Mouse (Mus musculus): ENCODE results near the gene Dmpk. TPM values are rescaled to one million over a fixed set of nuclear protein-coding genes. Genes with fewer than 3 reads are reported as not detected.
A peak's percentile ranks its signal among the peaks of the same experiment; 100 is the strongest.

Dmpk gene
- polyA plus RNA-seq, 1 experiment, result 120 TPM

GRCm38 (mm10) chr7:19050172-19050571 lies 33.5 kb upstream of the Dmpk start:
- TF ChIP-seq CTCF (IDR thresholded peaks at IDR 0.05; ENCODE audit: control insufficient read depth, insufficient read depth, insufficient read length) (no peak), FOSL1 (IDR thresholded peaks at IDR 0.05; ENCODE audit: insufficient read depth, low read length, poor library complexity, severe bottlenecking) (no peak), CEBPB (IDR thresholded peaks at IDR 0.05; ENCODE audit: low read depth) (no peak), MAX (IDR thresholded peaks at IDR 0.05) (no peak), MYOG (IDR thresholded peaks at IDR 0.05; ENCODE audit: control insufficient read depth, extremely low read depth, insufficient read length) (no peak), MYOD1 (IDR thresholded peaks at IDR 0.05; ENCODE audit: control insufficient read depth, insufficient read length, low read depth) (no peak), USF1 (IDR thresholded peaks at IDR 0.05; ENCODE audit: low read depth) (no peak)
- no peak overlapping the region for H3ac ChIP-seq (ENCODE audit: control insufficient read depth, insufficient read length, low read depth)
- H3K27me3 ChIP-seq (ENCODE audit: control insufficient read depth, insufficient read depth, insufficient read length), result no peaks in the 10 kb centered on the region
- no peak overlapping the region for H3K4me3 ChIP-seq (ENCODE audit: insufficient read depth, poor library complexity, severe bottlenecking)
- peaks cover 22% of the 10 kb centered on the region for H3K36me3 ChIP-seq (ENCODE audit: control insufficient read depth, insufficient read depth)
- no peaks in the 10 kb centered on the region for H3K79me3 ChIP-seq (ENCODE audit: low read depth)
- no peaks in the 10 kb centered on the region for H3K79me2 ChIP-seq (ENCODE audit: control insufficient read depth, insufficient read depth)

- Histone ChIP-seq H3K27me3 (ENCODE audit: control insufficient read depth, insufficient read depth, insufficient read length) (no peaks in the 10 kb centered on the region), H3K36me3 (ENCODE audit: control insufficient read depth, insufficient read depth) (peaks cover 22% of the 10 kb centered on the region), H3K4me3 (ENCODE audit: insufficient read depth, poor library complexity, severe bottlenecking) (no peak overlapping the region), H3K79me2 (ENCODE audit: control insufficient read depth, insufficient read depth) (no peaks in the 10 kb centered on the region), H3K79me3 (ENCODE audit: low read depth) (no peaks in the 10 kb centered on the region), H3ac (ENCODE audit: control insufficient read depth, insufficient read length, low read depth) (no peak overlapping the region)
- no peak for TF ChIP-seq MYOD1 (IDR thresholded peaks at IDR 0.05; ENCODE audit: control insufficient read depth, insufficient read length, low read depth)
- TF ChIP-seq MYOG (IDR thresholded peaks at IDR 0.05; ENCODE audit: control insufficient read depth, extremely low read depth, insufficient read length), result no peak
- TF ChIP-seq FOSL1 (IDR thresholded peaks at IDR 0.05; ENCODE audit: insufficient read depth, low read length, poor library complexity, severe bottlenecking), result no peak
- no peak for TF ChIP-seq CTCF (IDR thresholded peaks at IDR 0.05; ENCODE audit: control insufficient read depth, insufficient read depth, insufficient read length)
- no peak for TF ChIP-seq USF1 (IDR thresholded peaks at IDR 0.05; ENCODE audit: low read depth)
- TF ChIP-seq MAX (IDR thresholded peaks at IDR 0.05), result no peak
- TF ChIP-seq CEBPB (IDR thresholded peaks at IDR 0.05; ENCODE audit: low read depth), result no peak
Observed at GRCm38 (mm10) chr7:19051161-19051560, 32.5 kb upstream of the Dmpk start.

- no peaks in the 10 kb centered on the region for H3K79me2 ChIP-seq (ENCODE audit: control insufficient read depth, insufficient read depth)
- H3K79me3 ChIP-seq (ENCODE audit: low read depth), result no peaks in the 10 kb centered on the region
- H3ac ChIP-seq (ENCODE audit: control insufficient read depth, insufficient read length, low read depth), result no peak overlapping the region
- no peaks in the 10 kb centered on the region for H3K27me3 ChIP-seq (ENCODE audit: control insufficient read depth, insufficient read depth, insufficient read length)
- no peak for TF ChIP-seq MYOD1 (IDR thresholded peaks at IDR 0.05; ENCODE audit: control insufficient read depth, insufficient read length, low read depth)
- no peak for TF ChIP-seq CEBPB (IDR thresholded peaks at IDR 0.05; ENCODE audit: low read depth)
- no peak for TF ChIP-seq CTCF (IDR thresholded peaks at IDR 0.05; ENCODE audit: control insufficient read depth, insufficient read depth, insufficient read length)
- no peak for TF ChIP-seq USF1 (IDR thresholded peaks at IDR 0.05; ENCODE audit: low read depth)
- TF ChIP-seq FOSL1 (IDR thresholded peaks at IDR 0.05; ENCODE audit: insufficient read depth, low read length, poor library complexity, severe bottlenecking), result no peak
- no peak for TF ChIP-seq MYOG (IDR thresholded peaks at IDR 0.05; ENCODE audit: control insufficient read depth, extremely low read depth, insufficient read length)
- no peak overlapping the region for H3K4me3 ChIP-seq (ENCODE audit: insufficient read depth, poor library complexity, severe bottlenecking)
- peaks cover 14% of the 10 kb centered on the region for H3K36me3 ChIP-seq (ENCODE audit: control insufficient read depth, insufficient read depth)
Observed at GRCm38 (mm10) chr7:19052345-19053135, 31.1 kb upstream of the Dmpk start.

GRCm38 (mm10) chr7:19053136-19053532 lies 30.5 kb upstream of the Dmpk start:
- Histone ChIP-seq H3K79me3 (ENCODE audit: low read depth) (no peaks in the 10 kb centered on the region), H3K36me3 (ENCODE audit: control insufficient read depth, insufficient read depth) (peaks cover 14% of the 10 kb centered on the region), H3ac (ENCODE audit: control insufficient read depth, insufficient read length, low read depth) (no peak overlapping the region), H3K4me3 (ENCODE audit: insufficient read depth, poor library complexity, severe bottlenecking) (no peak overlapping the region), H3K79me2 (ENCODE audit: control insufficient read depth, insufficient read depth) (no peaks in the 10 kb centered on the region), H3K27me3 (ENCODE audit: control insufficient read depth, insufficient read depth, insufficient read length) (no peaks in the 10 kb centered on the region)
- no peak for TF ChIP-seq USF1 (IDR thresholded peaks at IDR 0.05; ENCODE audit: low read depth)
- no peak for TF ChIP-seq CEBPB (IDR thresholded peaks at IDR 0.05; ENCODE audit: low read depth)
- TF ChIP-seq FOSL1 (IDR thresholded peaks at IDR 0.05; ENCODE audit: insufficient read depth, low read length, poor library complexity, severe bottlenecking), result no peak
- TF ChIP-seq MAX (IDR thresholded peaks at IDR 0.05), result no peak
- no peak for TF ChIP-seq CTCF (IDR thresholded peaks at IDR 0.05; ENCODE audit: control insufficient read depth, insufficient read depth, insufficient read length)
- TF ChIP-seq MYOD1 (IDR thresholded peaks at IDR 0.05; ENCODE audit: control insufficient read depth, insufficient read length, low read depth), result no peak
- no peak for TF ChIP-seq MYOG (IDR thresholded peaks at IDR 0.05; ENCODE audit: control insufficient read depth, extremely low read depth, insufficient read length)

GRCm38 (mm10) chr7:19054047-19054776 lies 29.4 kb upstream of the Dmpk start, which contains the start of gene Rsph6a:
TSS of gene Rsph6a (plus strand) at chr7:19054690.
- TF ChIP-seq CTCF (IDR thresholded peaks at IDR 0.05; ENCODE audit: control insufficient read depth, insufficient read depth, insufficient read length) (peak; percentile 17), USF1 (IDR thresholded peaks at IDR 0.05; ENCODE audit: low read depth) (no peak)
- H3K36me3 ChIP-seq (ENCODE audit: control insufficient read depth, insufficient read depth), result peaks cover 12% of the 10 kb centered on the region
- H3K27me3 ChIP-seq (ENCODE audit: control insufficient read depth, insufficient read depth, insufficient read length), result no peaks in the 10 kb centered on the region
- no peaks in the 10 kb centered on the region for H3K79me2 ChIP-seq (ENCODE audit: control insufficient read depth, insufficient read depth)
- H3ac ChIP-seq (ENCODE audit: control insufficient read depth, insufficient read length, low read depth), result no peak within 1 kb of the TSS
- H3K79me3 ChIP-seq (ENCODE audit: low read depth), result no peaks in the 10 kb centered on the region
- no peak within 1 kb of the TSS for H3K4me3 ChIP-seq (ENCODE audit: insufficient read depth, poor library complexity, severe bottlenecking)

All from C2C12 (cell line).